Mouse (Mus musculus) testis, postnatal 10 days (tissue): Measurements from ENCODE around the gene Dnajc9.
A peak's percentile ranks its signal among the peaks of the same experiment; 100 is the strongest.

ENCODE experiments used
- DNase-seq: peaks from one replicate; pipeline ENCODE4 v3.0.0; 2021; ENCODE audit warnings: low spot score

The Dnajc9 gene

GRCm38 (mm10) chr14:20347991-20348541, 40.6 kb downstream of the Dnajc9 start, which contains the start of the genes Ecd and Fam149b:
Ecd (minus strand) TSS chr14:20348121.
Fam149b (plus strand) TSS chr14:20348162.
- peak; percentile 89 for DNase-seq

DNA sequence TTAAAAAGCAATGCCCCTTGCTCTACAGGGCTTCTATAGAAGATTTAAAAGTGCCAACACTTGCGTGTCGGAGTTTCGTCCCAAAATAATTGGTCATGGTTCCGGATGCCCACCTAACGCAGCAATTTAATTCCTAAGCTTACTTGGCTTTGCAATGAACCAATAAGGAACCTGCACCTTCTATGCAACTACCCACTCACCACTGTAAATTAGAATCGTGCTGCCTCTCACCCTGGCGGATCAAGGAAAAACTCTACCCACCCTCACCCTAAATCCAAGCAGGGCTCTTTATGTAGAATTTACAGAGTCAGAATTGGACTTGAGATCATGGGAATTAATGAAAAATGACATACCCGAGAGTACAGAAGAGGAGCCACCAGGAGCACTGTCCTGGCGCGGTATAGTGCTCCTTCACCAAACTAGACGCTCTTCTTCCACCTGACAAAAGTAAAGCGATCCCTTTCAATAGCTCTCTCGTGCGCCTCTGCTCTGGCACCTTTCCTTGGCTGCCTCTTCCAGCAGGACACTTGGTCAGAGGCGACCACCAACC, 41.2 kb downstream of the Dnajc9 start:
- DNase-seq = no peak

DNA sequence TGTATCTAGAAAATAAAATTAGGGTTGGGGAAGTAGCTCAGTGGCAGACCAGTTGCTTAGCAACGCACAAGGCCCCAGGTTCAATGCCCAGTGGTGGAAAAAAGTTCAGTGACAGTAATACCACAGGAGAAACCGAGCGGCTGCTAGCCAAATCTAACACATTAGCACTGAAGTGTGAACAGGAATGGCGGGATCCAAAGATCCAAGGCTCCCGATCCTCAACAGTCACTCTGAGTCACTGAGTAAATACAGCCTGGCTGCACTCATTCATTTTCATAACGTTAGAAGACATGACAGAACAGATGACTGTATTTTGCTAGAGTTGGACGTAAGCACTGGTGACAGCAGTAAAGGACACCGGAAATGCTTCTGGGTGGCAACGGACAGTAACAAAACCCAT, 42.8 kb downstream of the Dnajc9 start:
- DNase-seq = no peak

- DNase-seq = no peak
These were observed 47.8 kb downstream of the Dnajc9 start for GRCm38 (mm10) chr14:20340866-20341265.

DNA sequence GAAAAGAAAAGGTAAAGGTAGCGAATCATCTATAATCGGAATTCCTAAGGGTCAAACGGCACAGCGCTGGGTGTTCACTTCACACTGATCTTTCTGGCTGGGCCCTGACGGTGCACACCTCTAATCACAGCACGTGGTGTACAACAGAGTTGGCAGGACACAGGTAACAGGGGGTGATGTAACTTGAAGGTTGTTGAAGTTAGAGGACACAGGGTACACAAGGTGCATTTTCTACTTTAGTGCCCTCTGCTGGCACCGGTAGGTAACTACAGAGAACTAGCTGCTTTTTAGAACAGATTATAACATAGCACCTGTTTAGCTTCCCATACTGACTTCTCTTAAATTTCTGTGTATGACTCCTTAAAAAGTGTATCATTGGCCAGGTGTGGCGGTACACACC, 48.6 kb downstream of the Dnajc9 start:
- DNase-seq = peak; percentile 48

GRCm38 (mm10) chr14:20339415-20339814, 49.3 kb downstream of the Dnajc9 start:
- DNase-seq = no peak
